Mouse (Mus musculus) c-Kit-negative CD71-positive TER-119-positive erythroid progenitor cells, embryonic 14.5 days (primary cell): ENCODE data around the gene Defb43.

Source experiments
- DNase-seq: peaks from one replicate; pipeline ENCODE4 v3.0.0-alpha.2; 2013; ENCODE audit warnings: low read depth, low spot score

Gene Defb43

DNA sequence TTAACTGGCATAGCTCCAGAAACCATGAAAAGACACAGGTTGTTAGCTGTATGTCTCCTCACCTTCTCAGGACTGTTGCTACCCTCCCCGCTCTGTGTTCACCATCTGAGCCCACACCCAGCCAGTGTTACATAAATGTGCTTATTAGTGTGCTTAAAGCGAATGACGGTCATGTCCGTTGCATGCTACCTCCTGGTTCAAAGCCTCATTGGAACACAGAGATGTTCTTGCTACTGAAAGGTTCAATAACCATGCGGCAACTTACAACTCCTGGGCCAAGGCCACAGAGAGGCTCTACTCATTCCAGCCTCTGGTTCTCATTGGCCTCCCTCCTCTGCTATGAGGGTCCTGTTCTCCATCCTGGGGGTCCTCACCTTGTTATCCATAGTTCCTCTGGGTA lies at the start of gene Defb43:
Gene Defb43, plus strand, starts transcription at position 301 of the 400 bp plus-strand sequence.
- DNase-seq, result no peak

- no peak for DNase-seq
These were observed 47.9 kb upstream of the Defb43 start for GRCm38 (mm10) chr14:62963632-62964031.

DNA sequence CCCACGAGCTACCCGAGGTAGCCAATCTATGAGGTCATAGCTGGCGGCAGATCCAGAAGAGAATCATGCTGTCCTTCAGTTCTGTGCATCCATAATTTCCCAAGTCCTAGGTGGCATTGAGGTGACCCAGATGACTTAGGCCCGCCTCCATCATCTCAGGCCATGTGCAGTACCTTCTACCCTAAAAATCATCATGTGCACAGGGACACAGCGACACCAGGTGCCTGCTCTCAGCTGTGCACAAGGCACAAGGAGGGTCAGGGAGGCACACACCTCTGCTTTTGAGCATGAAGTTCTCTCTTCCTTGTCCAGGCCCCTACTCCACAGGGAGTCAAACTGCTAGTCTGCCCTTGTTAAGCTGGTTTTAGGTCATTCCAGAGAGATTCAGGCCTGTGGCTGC lies 46.2 kb upstream of the Defb43 start:
- DNase-seq, result no peak

DNA sequence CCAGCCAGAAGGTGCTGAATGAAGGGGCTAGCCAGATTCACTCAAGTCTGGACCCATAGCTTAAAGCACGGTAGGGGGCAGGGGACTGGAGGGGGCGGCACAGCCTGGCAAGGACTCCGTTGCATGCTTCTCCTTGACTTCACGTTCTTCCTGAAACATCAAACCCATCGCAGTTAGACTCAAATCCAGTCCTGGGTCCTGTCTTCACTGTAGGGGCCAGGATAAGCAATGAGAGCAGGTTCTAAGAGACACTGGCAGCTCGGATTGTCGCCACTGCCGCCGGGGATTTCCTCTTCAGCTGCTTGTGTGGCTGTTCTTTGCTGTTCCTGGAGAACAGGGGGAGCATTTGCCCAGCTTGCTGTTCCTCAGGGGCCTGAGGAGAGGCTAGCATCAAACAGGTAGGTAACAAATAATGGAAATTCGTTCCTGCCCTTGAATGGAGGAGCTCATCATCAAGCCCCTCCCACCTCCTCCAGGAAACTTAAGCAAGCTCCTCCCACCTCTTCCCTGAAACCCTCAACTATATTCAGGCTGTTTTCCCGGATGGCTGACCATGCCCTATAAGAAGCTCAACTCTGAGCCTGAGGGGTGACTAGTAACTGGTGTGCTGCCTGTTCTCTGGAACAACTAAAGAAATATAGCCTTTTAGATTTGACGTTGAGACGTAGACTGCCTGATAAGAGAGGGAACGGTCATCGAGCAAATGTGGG lies 45.6 kb upstream of the Defb43 start:
- no peak for DNase-seq

- peak; percentile 9 for DNase-seq
These were observed 36.5 kb upstream of the Defb43 start for GRCm38 (mm10) chr14:62975046-62975445.

- no peak for DNase-seq
These were observed 31.8 kb upstream of the Defb43 start for GRCm38 (mm10) chr14:62979815-62980214.

- DNase-seq, result no peak
These were observed 27.2 kb upstream of the Defb43 start, which contains the start of gene Defb48 for GRCm38 (mm10) chr14:62984410-62984809. Gene Defb48, minus strand, starts transcription at chr14:62984510.

- no peak for DNase-seq
These were observed 20.3 kb upstream of the Defb43 start for GRCm38 (mm10) chr14:62991271-62991670.

DNA sequence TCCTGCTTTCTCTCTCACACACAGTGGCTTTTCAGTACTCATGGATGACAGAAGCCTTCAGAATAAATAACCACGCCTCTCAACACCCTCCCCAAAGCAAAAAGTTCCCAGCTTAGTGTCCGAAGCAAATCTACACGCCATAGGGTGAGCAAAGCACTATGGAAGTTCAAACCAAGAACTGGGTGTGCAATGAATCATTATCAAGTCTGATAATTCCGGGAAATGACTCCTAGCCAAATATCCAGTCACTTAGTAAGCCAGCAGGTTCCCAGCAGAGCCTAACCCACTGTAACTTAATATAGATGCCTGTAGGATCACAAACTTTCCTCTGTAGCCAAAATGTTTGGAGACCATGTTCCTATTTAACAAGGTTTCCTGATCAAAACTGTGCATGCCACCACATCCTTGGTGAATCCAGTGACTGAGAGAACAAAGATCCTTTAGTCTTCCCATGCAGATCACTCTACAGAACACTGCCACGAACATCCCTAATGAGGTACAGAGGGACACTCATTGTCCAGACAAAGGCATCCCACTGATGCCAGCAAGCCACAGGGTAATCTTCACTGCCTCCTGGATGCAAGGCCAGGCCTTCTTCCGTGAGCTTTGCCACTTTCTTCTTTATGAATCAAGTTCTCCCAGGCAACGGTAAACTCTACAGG lies 19.6 kb upstream of the Defb43 start:
- no peak for DNase-seq

DNA sequence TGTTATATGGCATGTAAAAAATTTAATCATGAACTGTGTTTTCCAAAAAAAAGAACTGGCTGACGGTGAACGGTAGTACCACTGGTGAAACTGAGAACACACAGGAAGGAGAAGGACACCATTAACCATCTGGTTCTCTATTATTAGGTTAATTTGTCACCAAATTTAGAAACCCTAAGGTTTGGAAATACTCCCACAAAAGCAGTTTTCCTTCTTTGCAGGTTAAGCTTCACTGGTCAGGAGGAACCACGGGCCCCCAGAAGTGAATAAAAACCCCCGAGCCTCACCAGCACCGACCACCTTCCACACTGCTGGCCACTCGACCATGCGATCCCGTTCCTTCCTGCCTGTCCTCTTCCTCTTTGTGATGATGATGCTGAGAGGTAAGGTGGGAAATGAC lies 13.8 kb upstream of the Defb43 start, which contains the start of gene Defb47:
Gene Defb47, plus strand, starts transcription at position 301 of the 400 bp plus-strand sequence.
- DNase-seq, result no peak

- no peak for DNase-seq
These were observed 12.6 kb upstream of the Defb43 start for GRCm38 (mm10) chr14:62998977-62999376.

DNA sequence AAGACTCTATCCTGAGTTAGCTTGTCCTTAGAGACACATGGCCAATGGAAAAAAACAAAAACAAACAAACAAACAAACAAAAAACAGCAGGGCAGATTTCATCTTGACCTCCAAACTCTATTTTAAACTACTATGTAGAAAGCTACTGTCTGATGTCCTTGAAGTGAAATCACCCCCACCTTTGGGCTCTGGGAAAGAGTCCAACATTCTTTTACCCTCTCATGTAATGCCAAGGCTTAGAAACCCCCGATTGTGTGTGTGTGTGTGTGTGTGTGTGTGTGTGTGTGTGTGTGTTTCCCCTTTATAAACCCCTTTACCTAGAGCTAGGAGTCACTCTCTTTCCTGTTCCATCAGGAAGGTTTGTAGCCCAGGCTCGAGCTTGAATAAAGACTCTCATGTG lies 9.0 kb upstream of the Defb43 start:
- DNase-seq, result no peak

DNA sequence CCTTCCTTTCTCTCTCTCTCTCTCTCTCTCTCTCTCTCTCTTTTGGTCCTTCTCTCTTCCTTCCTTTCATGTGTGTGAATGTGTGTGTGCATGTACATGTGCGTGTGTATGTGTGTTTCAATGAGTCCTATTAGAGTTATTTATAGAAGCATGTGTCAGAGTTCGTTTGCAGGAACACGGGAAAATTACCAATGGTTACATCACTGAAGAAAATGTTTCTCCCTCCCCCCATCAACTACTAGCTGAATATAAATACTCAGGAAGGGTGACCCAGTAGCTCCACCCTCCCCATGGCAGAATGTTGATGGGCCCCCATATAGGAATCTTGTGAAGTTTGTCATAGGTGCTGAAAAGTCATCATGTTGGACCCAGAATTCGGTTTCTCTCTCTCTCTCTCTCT lies 1.5 kb downstream of the Defb43 start:
- DNase-seq, result no peak

DNA sequence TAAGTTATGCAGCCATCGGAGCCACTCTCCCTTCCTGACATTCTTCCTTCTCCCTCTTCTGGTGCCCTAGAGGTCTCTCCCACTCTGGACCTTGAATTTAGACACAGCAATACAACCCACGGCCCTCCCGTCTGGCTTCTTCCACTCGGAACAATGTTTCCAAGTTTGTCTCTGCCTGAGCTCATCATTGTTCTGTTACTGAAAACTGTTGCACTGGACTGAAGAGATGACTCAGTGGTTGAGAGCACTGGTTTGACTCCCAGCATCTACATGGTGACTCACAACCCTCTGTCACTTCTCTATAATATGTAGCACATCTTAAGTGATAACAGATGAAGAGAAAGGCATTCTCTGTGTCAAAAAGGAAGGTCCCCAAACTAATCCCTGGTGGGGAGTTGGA lies 3.1 kb downstream of the Defb43 start:
- no peak for DNase-seq

- no peak for DNase-seq
These were observed 9.1 kb downstream of the Defb43 start for GRCm38 (mm10) chr14:63020524-63021156.

- DNase-seq, result no peak
These were observed 35.1 kb downstream of the Defb43 start, which contains the start of gene Defb42 for GRCm38 (mm10) chr14:63046691-63047090. Gene Defb42, plus strand, starts transcription at chr14:63046991.

GRCm38 (mm10) chr14:63049910-63050370 lies 38.4 kb downstream of the Defb43 start, which contains the start of gene Defb30:
Gene Defb30, minus strand, starts transcription at chr14:63049960.
- DNase-seq, result no peak

GRCm38 (mm10) chr14:63050769-63051168 lies 39.2 kb downstream of the Defb43 start:
- peak; percentile 59 for DNase-seq

- no peak for DNase-seq
These were observed 43.2 kb downstream of the Defb43 start for GRCm38 (mm10) chr14:63054729-63055128.

DNA sequence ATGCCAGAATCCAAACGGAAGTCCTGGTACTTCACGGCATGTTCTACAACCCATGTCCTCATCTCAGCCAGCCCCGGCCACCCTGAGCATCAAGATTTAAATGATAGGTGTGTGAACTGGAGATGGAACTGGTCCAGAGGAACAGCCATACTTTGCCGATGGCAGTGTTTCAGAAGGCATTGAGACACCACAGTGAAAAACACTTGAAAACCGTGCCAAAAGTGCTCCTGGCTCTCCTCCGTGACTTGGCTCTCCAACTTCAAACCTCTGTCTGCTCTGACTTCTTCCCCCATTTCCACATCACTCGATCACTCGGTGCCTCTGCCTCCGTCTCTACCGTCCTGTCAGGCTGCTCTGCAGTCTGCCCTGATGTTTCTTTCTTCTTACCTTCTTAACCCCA lies 48.8 kb downstream of the Defb43 start:
- no peak for DNase-seq

DNA sequence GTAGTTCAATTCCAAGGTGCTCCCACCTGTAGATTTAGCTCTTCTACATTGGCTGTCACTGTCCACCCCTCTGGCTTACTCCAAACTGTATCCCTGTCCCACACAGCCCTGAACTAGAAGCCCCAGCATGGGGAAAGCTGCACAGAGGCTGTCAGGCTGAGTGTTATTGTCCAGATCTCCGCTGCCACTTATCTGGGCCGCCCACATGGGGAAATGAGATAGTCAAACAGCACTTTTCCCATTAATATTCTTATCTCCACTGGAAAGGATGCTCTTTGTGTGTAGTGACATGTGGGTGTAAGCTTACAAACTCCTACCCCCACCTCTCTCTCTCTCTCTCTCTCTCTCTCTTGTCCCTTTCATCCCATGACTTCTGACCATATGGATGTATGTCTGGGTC lies 50.6 kb downstream of the Defb43 start:
- peak; percentile 64 for DNase-seq

GRCm38 (mm10) chr14:63065391-63065790 lies 53.8 kb downstream of the Defb43 start:
- DNase-seq, result no peak
